Mouse (Mus musculus): Measurements from ENCODE around the gene Nhs.

DNA sequence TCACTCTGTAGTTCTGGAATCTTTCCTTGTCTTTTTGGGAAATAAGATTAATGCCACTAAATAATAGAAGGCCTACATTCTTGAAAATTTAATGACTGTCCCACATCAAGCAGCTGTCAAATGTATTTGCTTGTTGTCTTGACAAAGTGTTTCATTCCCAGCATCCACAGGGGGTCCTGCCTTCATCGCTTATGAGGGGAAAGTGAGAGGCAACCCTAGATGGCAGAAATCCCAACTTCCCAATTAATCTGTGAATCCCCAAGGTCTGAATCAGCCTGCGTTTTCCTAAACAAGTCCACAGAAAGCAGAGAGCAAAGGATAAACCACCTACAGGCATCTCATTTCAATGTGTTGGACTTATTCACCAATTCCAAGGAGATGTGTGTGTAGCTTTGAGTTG is 183.2 kb downstream of the Nhs start:
- TF ChIP-seq CHD2 (IDR thresholded peaks at IDR 0.05; ENCODE audit: low read length) (no peak), USF1 (IDR thresholded peaks at IDR 0.05; ENCODE audit: low read depth, low read length) (no peak), CTCF (conservative IDR thresholded peaks at IDR 0.05 in 1 of 2, IDR thresholded peaks at IDR 0.05 in 1 of 2; ENCODE audit: low read depth in 2 of 2, low read length in 2 of 2) (no peak), TCF12 (IDR thresholded peaks at IDR 0.05; ENCODE audit: low read depth, low read length) (no peak), MAZ (IDR thresholded peaks at IDR 0.05; ENCODE audit: low read depth, low read length) (no peak), POLR2A (IDR thresholded peaks at IDR 0.05; ENCODE audit: low read depth, low read length) (no peak), EP300 (IDR thresholded peaks at IDR 0.05; ENCODE audit: low read length) (no peak), MEF2A (IDR thresholded peaks at IDR 0.05; ENCODE audit: borderline replicate concordance, low read depth, low read length) (no peak), ELF1 (IDR thresholded peaks at IDR 0.05; ENCODE audit: low read depth, low read length) (no peak), CHD1 (IDR thresholded peaks at IDR 0.05; ENCODE audit: low read depth, low read length) (no peak)
